Mouse (Mus musculus): ENCODE data around the gene Fbxo9.

Gene Fbxo9

GRCm38 (mm10) chr9:78070496-78070895 lies 38.4 kb downstream of the Fbxo9 start:
- DNase-seq (ENCODE audit: low spot score) = no peak

- DNase-seq (ENCODE audit: low spot score) = no peak
Observed at GRCm38 (mm10) chr9:78064121-78064520, 44.7 kb downstream of the Fbxo9 start.

GRCm38 (mm10) chr9:78062392-78062791 lies 46.5 kb downstream of the Fbxo9 start:
- DNase-seq (ENCODE audit: low spot score) = no peak

- DNase-seq (ENCODE audit: low spot score) = no peak
Observed at GRCm38 (mm10) chr9:78059525-78060120, 49.2 kb downstream of the Fbxo9 start.

- DNase-seq (ENCODE audit: low spot score) = no peak
Observed at GRCm38 (mm10) chr9:78054298-78054697, 54.6 kb downstream of the Fbxo9 start.

- no peak for DNase-seq (ENCODE audit: low spot score)
Observed at GRCm38 (mm10) chr9:78053821-78054220, 55.0 kb downstream of the Fbxo9 start.

GRCm38 (mm10) chr9:78051677-78052076 lies 57.2 kb downstream of the Fbxo9 start, which contains the start of gene Gcm1:
TSS of gene Gcm1 (plus strand) at chr9:78051924.
- DNase-seq (ENCODE audit: low spot score) = no peak

GRCm38 (mm10) chr9:78050452-78050970 lies 58.4 kb downstream of the Fbxo9 start:
- no peak for DNase-seq (ENCODE audit: low spot score)

GRCm38 (mm10) chr9:78046755-78047154 lies 62.1 kb downstream of the Fbxo9 start:
- DNase-seq (ENCODE audit: low spot score) = no peak

GRCm38 (mm10) chr9:78045171-78045570 lies 63.7 kb downstream of the Fbxo9 start:
- no peak for DNase-seq (ENCODE audit: low spot score)

GRCm38 (mm10) chr9:78038755-78039489 lies 69.9 kb downstream of the Fbxo9 start:
- peak; percentile 26 for DNase-seq (ENCODE audit: low spot score)

GRCm38 (mm10) chr9:78035831-78036230 lies 73.0 kb downstream of the Fbxo9 start:
- no peak for DNase-seq (ENCODE audit: low spot score)

- DNase-seq (ENCODE audit: low spot score) = no peak
Observed at GRCm38 (mm10) chr9:78035296-78035695, 73.6 kb downstream of the Fbxo9 start.

GRCm38 (mm10) chr9:78032930-78033329 lies 75.9 kb downstream of the Fbxo9 start:
- no peak for DNase-seq (ENCODE audit: low spot score)

Measured in urinary bladder, postnatal 10 days (tissue).